ENCODE assay signal across 9 mouse cellular contexts in genomic region chr15:74157320-74157719, GRCm38 (mm10).
DNase-seq lines count a peak whose midpoint lies in the region; ATAC-seq and TF ChIP-seq lines count a peak whose summit lies in the region.
"Had no signal": no experiment of that assay in that cellular context is flagged by ENCODE, and none has a peak within 500 bp of the region (broad histone marks: within the 10 kb centered on the region; RNA-seq: fewer than 3 reads in every experiment).

No protein-coding gene starts in this region.

- TF ChIP-seq CTCF in lung, embryonic 14.5 days (IDR thresholded peaks at IDR 0.05; ENCODE audit: low read depth) = no peak
- TF ChIP-seq CTCF in olfactory bulb, adult 2 months (IDR thresholded peaks at IDR 0.05; ENCODE audit: insufficient read depth, low read depth, low read length) = no peak

- 43% methylated on average over 8 of the region's 8 CpGs for WGBS in lung, embryonic 14.5 days
- WGBS in hindbrain, embryonic 10.5 days = 66% methylated on average over 8 of the region's 8 CpGs
- 80% methylated on average over 8 of the region's 8 CpGs for WGBS in midbrain, embryonic 10.5 days
- 44% methylated on average over 8 of the region's 8 CpGs for WGBS in olfactory bulb, adult 2 months

- no peaks in the 10 kb centered on the region for H3K36me3 ChIP-seq in lung, embryonic 14.5 days (ENCODE audit: insufficient read depth)
- no peaks in the 10 kb centered on the region for H3K36me3 ChIP-seq in hindbrain, embryonic 10.5 days
- H3K36me3 ChIP-seq in midbrain, embryonic 10.5 days = no peaks in the 10 kb centered on the region

- H3K4me1 ChIP-seq in lung, embryonic 14.5 days (ENCODE audit: insufficient read depth) = no peaks in the 10 kb centered on the region
- H3K4me1 ChIP-seq in hindbrain, embryonic 10.5 days (replicated peaks) = peaks cover 52% of the 10 kb centered on the region
- peaks cover 43% of the 10 kb centered on the region for H3K4me1 ChIP-seq in midbrain, embryonic 10.5 days
- peaks cover 35% of the 10 kb centered on the region for H3K4me1 ChIP-seq in olfactory bulb, adult 2 months (ENCODE audit: control insufficient read depth, insufficient read depth, low read length)

- H3K9me3 ChIP-seq in lung, embryonic 14.5 days (ENCODE audit: low read depth, low read length) = no peaks in the 10 kb centered on the region
- H3K9me3 ChIP-seq in hindbrain, embryonic 10.5 days = no peaks in the 10 kb centered on the region
- H3K9me3 ChIP-seq in midbrain, embryonic 10.5 days (replicated peaks) = no peaks in the 10 kb centered on the region

- no peak overlapping the region for H3K4me2 ChIP-seq in lung, embryonic 14.5 days

- no peak for TF ChIP-seq POLR2A in olfactory bulb, adult 2 months (IDR thresholded peaks at IDR 0.05; ENCODE audit: insufficient read depth, low read depth, low read length)

- no peaks in the 10 kb centered on the region for H3K27me3 ChIP-seq in lung, embryonic 14.5 days (ENCODE audit: insufficient read depth, low read length)
- H3K27me3 ChIP-seq in hindbrain, embryonic 10.5 days (ENCODE audit: insufficient read depth, poor library complexity, severe bottlenecking) = peaks cover 8% of the 10 kb centered on the region; the same call in 1 of the 2 replicates
- no peaks in the 10 kb centered on the region; the same call in 1 of the 2 replicates for H3K27me3 ChIP-seq in midbrain, embryonic 10.5 days (ENCODE audit: low read depth, poor library complexity, severe bottlenecking)

- no peak overlapping the region for H3K4me3 ChIP-seq in lung, embryonic 14.5 days (ENCODE audit: low read depth, low read length)
- H3K4me3 ChIP-seq in hindbrain, embryonic 10.5 days = no peak overlapping the region
- no peak overlapping the region for H3K4me3 ChIP-seq in midbrain, embryonic 10.5 days
- H3K4me3 ChIP-seq in olfactory bulb, adult 2 months (ENCODE audit: insufficient read depth, low read depth, low read length) = no peak overlapping the region

- ATAC-seq in lung, embryonic 14.5 days (ENCODE audit: insufficient read depth) = no peak

- H3K27ac ChIP-seq in lung, embryonic 14.5 days (ENCODE audit: low read depth) = no peak overlapping the region
- H3K27ac ChIP-seq in hindbrain, embryonic 10.5 days = peak overlapping the region; percentile 80
- peak overlapping the region; percentile 72; the same call in 1 of the 2 replicates for H3K27ac ChIP-seq in midbrain, embryonic 10.5 days (replicated peaks)
- peak overlapping the region; percentile 39; the same call in 1 of the 2 replicates for H3K27ac ChIP-seq in olfactory bulb, adult 2 months (ENCODE audit: insufficient read depth, low read depth, low read length)

- peak; percentile 9 for DNase-seq in lung, embryonic 14.5 days
- no peak for DNase-seq in lung, postnatal 4 days
- no peak for DNase-seq in hindbrain, embryonic 10.5 days (ENCODE audit: low spot score)
- DNase-seq in midbrain, embryonic 10.5 days (ENCODE audit: low spot score) = no peak
- DNase-seq in spleen, adult 12 weeks (ENCODE audit: low spot score) = no peak
- no peak for DNase-seq in ovary, postnatal 10 days (ENCODE audit: low spot score)
- DNase-seq: gastrocnemius, postnatal 14 days; kidney, adult 11 months had no signal

- H3K9ac ChIP-seq in lung, embryonic 14.5 days = no peak overlapping the region
